ENCODE assay signal across 8 mouse cellular contexts in the genomic region with DNA sequence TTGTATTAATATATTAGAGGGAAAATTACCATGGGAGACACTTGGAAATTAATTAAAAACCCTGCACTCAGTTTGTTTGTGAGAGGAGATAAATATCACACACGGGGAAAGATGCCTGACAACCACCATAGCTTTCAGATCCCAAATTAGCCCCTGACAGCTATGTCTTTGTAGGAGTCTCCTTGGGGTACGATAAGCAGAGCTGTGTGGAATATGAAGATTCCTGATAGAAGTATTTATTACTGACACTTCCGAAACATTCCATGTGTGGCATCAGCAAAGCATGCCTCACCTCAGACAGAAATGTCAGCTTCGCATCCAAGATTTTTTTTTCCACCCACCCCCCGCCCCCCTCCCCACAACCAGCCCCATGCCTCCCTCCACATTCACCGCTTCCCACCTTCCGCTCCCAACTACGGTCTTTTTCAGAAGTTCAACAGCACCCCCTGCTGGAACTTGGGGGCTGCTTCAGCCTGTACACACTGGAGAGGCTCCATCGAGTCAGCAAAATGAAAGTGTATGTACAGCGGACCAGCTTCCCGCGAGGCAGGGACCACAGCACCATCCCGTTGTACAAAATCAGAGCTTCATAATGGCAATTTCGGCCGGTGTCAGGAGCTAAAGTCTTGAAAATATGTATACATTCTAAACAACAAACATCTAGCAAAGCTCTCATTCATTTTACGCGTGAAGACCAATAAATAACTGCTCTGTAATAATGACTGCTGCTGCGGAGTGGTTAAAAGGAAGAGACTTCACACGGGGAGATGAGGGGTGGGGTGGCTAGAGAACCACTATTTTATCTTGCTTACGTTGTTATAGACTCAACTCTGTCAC.
DNase-seq lines count a peak whose midpoint lies in the region; ATAC-seq and TF ChIP-seq lines count a peak whose summit lies in the region.

No protein-coding gene starts in this region.

- H3K4me2 ChIP-seq in hindbrain, embryonic 15.5 days = peak overlapping the region; percentile 46

- no peaks in the 10 kb centered on the region for H3K36me3 ChIP-seq in hindbrain, embryonic 15.5 days

- H3K9me3 ChIP-seq in hindbrain, embryonic 15.5 days = no peaks in the 10 kb centered on the region

- H3K27ac ChIP-seq in hindbrain, embryonic 15.5 days (replicated peaks) = no peak overlapping the region; the same call in 1 of the 2 replicates

- peaks cover 9% of the 10 kb centered on the region for H3K27me3 ChIP-seq in Patski
- no peaks in the 10 kb centered on the region for H3K27me3 ChIP-seq in hindbrain, embryonic 15.5 days

- CTCF ChIA-PET in Patski (lab: Charles Lee) = interaction anchor here (0.6 to 2.4 kb wide), 9 partner anchors 9 to 330 kb away, joined by 3 to 9 read pairs (median 5); no protein-coding TSS in a partner anchor

- POLR2A ChIA-PET in Patski (lab: Charles Lee) = no interaction called here

- H3K9ac ChIP-seq in hindbrain, embryonic 15.5 days = no peak overlapping the region

- peaks cover 5% of the 10 kb centered on the region; the same call in 1 of the 2 replicates for H3K4me1 ChIP-seq in hindbrain, embryonic 15.5 days (replicated peaks)

- peak; percentile 94 for ATAC-seq in Patski
- peak; percentile 95 for ATAC-seq in hindbrain, embryonic 15.5 days (ENCODE audit: low FRiP score, low read depth)

- peak; percentile 28 for DNase-seq in Patski (ENCODE audit: low read depth, low spot score)
- peak; percentile 87 for DNase-seq in cerebellum, adult 9-10 months
- peak; percentile 81 for DNase-seq in frontal cortex, postnatal 14 days (ENCODE audit: low spot score in 2 of 2)
- peak; percentile 83 to 84 for DNase-seq in layer of hippocampus, postnatal 36 days
- peak; percentile 59 for DNase-seq in lung, postnatal 25 days (ENCODE audit: low spot score)
- DNase-seq in retina, embryonic 14.5 days (ENCODE audit: low spot score) = peak; percentile 88
- DNase-seq in thymus, postnatal 36 days = peak; percentile 64 to 65

- H3K4me3 ChIP-seq in hindbrain, embryonic 15.5 days = peak overlapping the region; percentile 21

- TF ChIP-seq CTCF in Patski (IDR thresholded peaks at IDR 0.05) = peak; percentile 90

- in situ Hi-C loops in Patski (cut with MboI; ENCODE audit: low pct_unique_long_range_greater_than_20kb) = no loop called here

- 22% methylated on average over 20 of the region's 20 CpGs for WGBS in hindbrain, embryonic 15.5 days

Comparison
In these comparisons a context has a peak if more than half of its experiments do, and no peak if none do; other contexts are left out.
1. DNase-seq: peak in every context shown above with its lines; median percentile 88 in retina, embryonic 14.5 days; 87 in cerebellum, adult 9-10 months; 84 in layer of hippocampus, postnatal 36 days; 81 in frontal cortex, postnatal 14 days; 64 in thymus, postnatal 36 days; 59 in lung, postnatal 25 days; 28 in Patski.